Mouse (Mus musculus): Measurements from ENCODE around the gene Klhl26. TPM values are rescaled to one million over a fixed set of nuclear protein-coding genes. Genes with fewer than 3 reads are reported as not detected.

The Klhl26 gene
- polyA plus RNA-seq, 1 experiment, result 9.5 TPM

- Histone ChIP-seq H3K4me3 (ENCODE audit: insufficient read depth, low read depth, low read length) (no peak overlapping the region), H3K4me1 (ENCODE audit: control insufficient read depth, insufficient read depth, insufficient read length, low read length) (no peaks in the 10 kb centered on the region), H3K27ac (replicated peaks; ENCODE audit: low read depth, low read length) (no peak overlapping the region)
Measured at GRCm38 (mm10) chr8:70422722-70423121, 54.0 kb downstream of the Klhl26 start.

- H3K27ac ChIP-seq (replicated peaks; ENCODE audit: low read depth, low read length), result no peak overlapping the region
- no peak overlapping the region for H3K4me3 ChIP-seq (ENCODE audit: insufficient read depth, low read depth, low read length)
- H3K4me1 ChIP-seq (ENCODE audit: control insufficient read depth, insufficient read depth, insufficient read length, low read length), result no peaks in the 10 kb centered on the region
Measured at GRCm38 (mm10) chr8:70421349-70422104, 55.2 kb downstream of the Klhl26 start.

DNA sequence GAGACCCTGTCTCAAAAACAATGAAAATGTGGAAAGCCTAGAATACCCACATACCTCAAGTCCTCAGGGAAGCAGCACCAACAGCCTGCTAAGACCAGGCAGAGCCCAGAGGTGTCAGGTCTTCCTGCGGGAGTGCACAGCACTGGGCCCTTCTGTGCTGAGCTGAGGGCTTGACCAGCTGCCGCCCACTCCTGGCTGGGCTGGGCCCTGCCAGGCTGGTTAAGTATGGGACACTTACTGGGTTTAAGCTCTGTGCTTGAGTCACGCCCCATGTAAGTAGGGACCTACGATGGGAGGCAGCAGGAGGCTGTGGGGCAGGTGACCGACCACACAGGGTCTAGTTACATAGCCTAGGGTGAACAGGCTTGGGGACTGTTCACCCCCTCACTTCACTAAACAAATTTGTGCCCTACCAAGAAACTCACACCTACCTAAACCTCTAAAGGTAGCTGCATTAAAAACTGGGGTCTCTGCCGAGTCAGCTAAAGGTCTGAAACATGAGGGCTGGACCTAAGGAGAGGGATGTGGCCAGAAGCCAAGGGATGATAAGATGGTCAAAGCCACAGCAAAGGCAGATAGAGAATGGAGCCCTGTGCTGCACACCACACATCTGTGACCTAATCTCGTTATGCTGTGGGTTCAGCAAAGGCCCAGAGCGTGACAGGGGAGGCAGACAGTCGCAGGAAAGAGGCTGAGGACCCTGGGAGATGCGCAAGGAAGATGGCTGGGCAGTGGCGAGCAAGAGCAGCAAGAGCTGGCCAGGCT lies 56.7 kb downstream of the Klhl26 start:
- H3K27ac ChIP-seq (replicated peaks; ENCODE audit: low read depth, low read length), result no peak overlapping the region
- H3K4me3 ChIP-seq (ENCODE audit: insufficient read depth, low read depth, low read length), result no peak overlapping the region
- H3K4me1 ChIP-seq (ENCODE audit: control insufficient read depth, insufficient read depth, insufficient read length, low read length), result no peaks in the 10 kb centered on the region

- H3K27ac ChIP-seq (replicated peaks; ENCODE audit: low read depth, low read length), result no peak overlapping the region
- H3K4me3 ChIP-seq (ENCODE audit: insufficient read depth, low read depth, low read length), result no peak overlapping the region
- H3K4me1 ChIP-seq (ENCODE audit: control insufficient read depth, insufficient read depth, insufficient read length, low read length), result no peaks in the 10 kb centered on the region
Measured at GRCm38 (mm10) chr8:70418954-70419353, 57.8 kb downstream of the Klhl26 start.

GRCm38 (mm10) chr8:70417914-70418313 lies 58.9 kb downstream of the Klhl26 start:
- Histone ChIP-seq H3K4me3 (ENCODE audit: insufficient read depth, low read depth, low read length) (no peak overlapping the region), H3K4me1 (ENCODE audit: control insufficient read depth, insufficient read depth, insufficient read length, low read length) (no peaks in the 10 kb centered on the region), H3K27ac (replicated peaks; ENCODE audit: low read depth, low read length) (no peak overlapping the region)

- Histone ChIP-seq H3K4me1 (ENCODE audit: control insufficient read depth, insufficient read depth, insufficient read length, low read length) (no peaks in the 10 kb centered on the region), H3K4me3 (ENCODE audit: insufficient read depth, low read depth, low read length) (no peak overlapping the region), H3K27ac (replicated peaks; ENCODE audit: low read depth, low read length) (no peak overlapping the region)
Measured at GRCm38 (mm10) chr8:70416941-70417340, 59.8 kb downstream of the Klhl26 start.

GRCm38 (mm10) chr8:70415540-70416451 lies 61.0 kb downstream of the Klhl26 start:
- H3K4me1 ChIP-seq (ENCODE audit: control insufficient read depth, insufficient read depth, insufficient read length, low read length), result no peaks in the 10 kb centered on the region
- no peak overlapping the region for H3K4me3 ChIP-seq (ENCODE audit: insufficient read depth, low read depth, low read length)
- no peak overlapping the region for H3K27ac ChIP-seq (replicated peaks; ENCODE audit: low read depth, low read length)

DNA sequence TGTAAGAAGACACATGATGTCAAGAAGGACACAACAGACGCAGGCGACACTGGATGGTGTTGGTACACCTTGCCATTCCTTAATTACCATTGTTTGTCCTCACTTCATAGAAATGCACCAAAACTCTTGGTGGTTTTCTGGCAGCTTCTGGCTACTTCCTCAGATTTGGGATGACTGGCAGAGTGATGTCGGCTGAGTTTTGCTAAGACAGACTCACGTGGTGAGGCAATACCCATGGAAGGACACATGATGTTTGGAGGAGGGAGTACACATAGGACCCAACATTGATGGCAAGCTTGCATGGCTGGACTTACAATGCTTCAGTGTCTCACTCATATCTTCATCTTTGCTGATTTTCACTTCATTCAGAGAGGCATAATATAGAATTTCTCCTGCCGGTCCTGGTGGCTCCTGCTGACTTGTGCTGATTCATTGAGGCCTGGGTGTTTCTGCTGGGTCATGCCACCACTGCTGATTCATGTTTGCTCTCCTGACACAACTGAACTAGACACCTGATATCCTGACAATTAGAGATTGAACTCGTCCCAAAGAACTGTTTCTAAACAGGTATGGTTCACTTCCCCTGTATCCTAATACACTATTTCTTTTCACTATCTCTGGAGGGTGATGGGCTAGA lies 62.3 kb downstream of the Klhl26 start:
- no peaks in the 10 kb centered on the region for H3K4me1 ChIP-seq (ENCODE audit: control insufficient read depth, insufficient read depth, insufficient read length, low read length)
- H3K4me3 ChIP-seq (ENCODE audit: insufficient read depth, low read depth, low read length), result no peak overlapping the region

DNA sequence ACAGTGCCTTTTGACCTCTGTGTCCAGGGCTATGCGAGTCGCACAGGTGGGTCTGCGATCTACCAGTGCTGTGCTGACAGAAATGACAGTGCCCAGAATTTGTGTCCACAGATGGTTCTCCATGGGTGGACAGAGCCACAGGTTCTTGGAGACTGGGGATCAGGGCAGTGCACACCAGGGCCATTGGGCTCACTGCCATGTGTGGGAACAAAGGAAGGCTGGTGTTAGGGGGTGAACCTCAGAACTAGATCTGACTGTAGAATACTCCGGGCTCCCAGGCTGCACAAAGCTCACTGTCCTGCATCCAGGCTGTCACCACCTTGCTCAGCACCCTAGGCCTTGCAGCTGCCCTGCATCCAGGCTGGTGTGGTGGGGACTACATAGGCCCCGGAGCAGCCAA lies 66.5 kb downstream of the Klhl26 start:
- no peaks in the 10 kb centered on the region; the same call in 1 of the 2 replicates for H3K4me1 ChIP-seq (ENCODE audit: control insufficient read depth, insufficient read depth, insufficient read length, low read length)
- H3K27ac ChIP-seq (replicated peaks; ENCODE audit: low read depth, low read length), result no peak overlapping the region
- H3K4me3 ChIP-seq (ENCODE audit: insufficient read depth, low read depth, low read length), result no peak overlapping the region

More for the DNA sequence above, 62.3 kb downstream of the Klhl26 start:
- no peak overlapping the region for H3K27ac ChIP-seq (replicated peaks; ENCODE audit: low read depth, low read length)

- Histone ChIP-seq H3K4me3 (ENCODE audit: insufficient read depth, low read depth, low read length) (no peak overlapping the region), H3K27ac (replicated peaks; ENCODE audit: low read depth, low read length) (no peak overlapping the region), H3K4me1 (ENCODE audit: control insufficient read depth, insufficient read depth, insufficient read length, low read length) (no peaks in the 10 kb centered on the region; the same call in 1 of the 2 replicates)
Measured at GRCm38 (mm10) chr8:70409455-70409871, 67.3 kb downstream of the Klhl26 start.

DNA sequence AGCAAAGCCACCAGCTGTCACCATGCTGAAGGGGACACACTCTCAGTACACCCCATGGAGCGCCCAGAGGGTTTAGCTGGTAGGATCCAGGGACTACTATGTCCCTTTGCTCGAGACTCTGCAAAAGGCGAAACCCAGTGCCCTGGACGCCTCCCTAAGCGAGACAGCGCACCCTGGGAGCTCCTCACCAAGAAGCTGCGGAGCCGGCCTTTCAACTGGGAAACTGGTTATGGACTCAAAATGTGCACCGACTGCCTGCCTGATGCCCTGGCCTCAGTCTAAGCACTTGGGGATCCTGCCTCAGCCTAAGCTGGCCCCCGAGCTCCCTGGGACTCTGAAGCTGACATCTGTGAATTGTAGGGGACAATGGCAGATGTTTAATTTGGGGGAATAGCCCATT lies 67.7 kb downstream of the Klhl26 start:
- Histone ChIP-seq H3K4me1 (ENCODE audit: control insufficient read depth, insufficient read depth, insufficient read length, low read length) (no peaks in the 10 kb centered on the region; the same call in 1 of the 2 replicates), H3K27ac (replicated peaks; ENCODE audit: low read depth, low read length) (no peak overlapping the region), H3K4me3 (ENCODE audit: insufficient read depth, low read depth, low read length) (no peak overlapping the region)

DNA sequence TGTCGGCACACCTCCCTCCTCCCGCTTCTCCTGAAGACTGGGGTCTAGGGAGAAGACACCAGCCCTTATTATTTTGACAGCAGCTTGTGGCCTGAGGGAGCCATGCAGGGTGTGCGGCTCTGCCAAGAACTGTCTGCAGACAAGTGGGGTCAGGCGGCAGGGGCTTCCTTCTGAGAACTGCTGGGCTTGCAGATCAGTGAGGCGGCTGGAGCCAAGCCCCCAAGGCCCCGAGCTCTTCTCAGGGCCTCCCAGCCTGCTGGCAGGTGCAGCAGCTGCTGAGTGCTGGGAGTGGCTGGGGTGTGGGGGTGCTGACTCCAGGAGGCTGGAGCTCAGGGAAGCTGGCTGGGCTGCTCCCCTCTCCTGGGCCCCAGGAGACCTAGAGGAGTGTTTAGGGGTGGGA lies 68.5 kb downstream of the Klhl26 start:
- Histone ChIP-seq H3K4me1 (ENCODE audit: control insufficient read depth, insufficient read depth, insufficient read length, low read length) (no peaks in the 10 kb centered on the region; the same call in 1 of the 2 replicates), H3K4me3 (ENCODE audit: insufficient read depth, low read depth, low read length) (no peak overlapping the region), H3K27ac (replicated peaks; ENCODE audit: low read depth, low read length) (no peak overlapping the region)

DNA sequence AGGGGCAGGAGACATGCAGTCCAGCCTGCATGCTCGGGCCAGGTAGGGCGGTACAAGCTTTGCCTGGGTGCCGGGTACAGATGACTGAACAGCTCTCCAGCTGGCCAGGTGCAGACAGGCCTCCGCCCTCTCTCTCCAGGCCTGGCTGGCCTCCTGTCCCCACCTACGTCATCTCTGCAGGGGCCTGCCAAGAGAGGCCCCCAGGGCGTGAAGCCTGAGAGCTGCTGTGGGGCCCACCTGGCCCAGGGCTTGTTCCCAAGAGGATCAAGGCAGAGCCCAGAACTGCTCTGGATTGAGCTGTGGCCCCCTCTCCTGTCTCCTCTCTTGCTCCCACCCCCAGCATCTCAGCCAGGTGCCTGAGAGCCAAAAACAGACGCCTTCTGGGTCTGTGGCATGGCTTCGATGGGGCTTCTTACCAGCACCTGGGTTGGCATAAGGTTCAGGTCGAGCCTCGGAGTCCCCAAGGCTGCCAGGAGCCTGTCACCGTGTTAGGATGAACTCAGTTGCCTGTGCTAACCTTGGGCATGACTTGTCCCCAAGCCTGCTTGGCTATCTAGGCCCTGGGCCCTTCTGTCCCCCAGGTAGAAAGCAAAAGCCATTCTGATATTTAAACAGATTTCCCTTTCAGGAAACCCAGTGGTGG lies 70.2 kb downstream of the Klhl26 start:
- Histone ChIP-seq H3K4me1 (ENCODE audit: control insufficient read depth, insufficient read depth, insufficient read length, low read length) (no peaks in the 10 kb centered on the region; the same call in 1 of the 2 replicates), H3K4me3 (ENCODE audit: insufficient read depth, low read depth, low read length) (no peak overlapping the region), H3K27ac (replicated peaks; ENCODE audit: low read depth, low read length) (no peak overlapping the region)

DNA sequence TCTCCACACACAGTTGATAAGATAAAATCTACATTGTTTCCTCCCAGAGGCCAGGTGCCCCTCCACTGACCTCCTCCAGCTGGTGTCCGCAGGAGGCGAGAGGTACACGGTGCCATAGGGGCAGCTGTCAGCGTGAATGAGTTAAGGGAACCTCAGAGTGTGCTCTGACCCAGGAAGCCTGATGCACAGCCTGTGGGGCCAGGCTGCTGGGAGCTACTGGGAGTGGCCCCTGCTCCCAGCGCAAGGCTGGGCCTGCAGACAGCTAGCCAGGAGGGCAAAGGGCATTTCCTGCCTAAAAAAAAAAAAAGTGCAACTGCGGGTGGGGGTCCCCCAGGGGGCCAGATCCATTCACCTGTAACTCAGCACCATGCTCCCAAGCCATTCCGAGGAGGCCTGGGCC lies 71.6 kb downstream of the Klhl26 start:
- H3K4me1 ChIP-seq (ENCODE audit: control insufficient read depth, insufficient read depth, insufficient read length, low read length), result no peaks in the 10 kb centered on the region; the same call in 1 of the 2 replicates
- H3K27ac ChIP-seq (replicated peaks; ENCODE audit: low read depth, low read length), result no peak overlapping the region
- no peak overlapping the region for H3K4me3 ChIP-seq (ENCODE audit: insufficient read depth, low read depth, low read length)

All from brown adipose tissue, adult 24 weeks (tissue).